Mouse (Mus musculus) lung, postnatal 0 days (tissue): ENCODE measurements around the gene 4930544D05Rik.

Experiments used
- CTCF ChIP-seq: IDR thresholded peaks from 2 replicates; pipeline ENCODE4 v1.5.1; 2016; ENCODE audit warnings: antibody characterized with exemption, mild to moderate bottlenecking
- EP300 ChIP-seq: IDR thresholded peaks from 2 replicates; pipeline ENCODE4 v1.6.1; 2016; ENCODE audit warnings: antibody characterized with exemption, mild to moderate bottlenecking, control low read depth

DNA sequence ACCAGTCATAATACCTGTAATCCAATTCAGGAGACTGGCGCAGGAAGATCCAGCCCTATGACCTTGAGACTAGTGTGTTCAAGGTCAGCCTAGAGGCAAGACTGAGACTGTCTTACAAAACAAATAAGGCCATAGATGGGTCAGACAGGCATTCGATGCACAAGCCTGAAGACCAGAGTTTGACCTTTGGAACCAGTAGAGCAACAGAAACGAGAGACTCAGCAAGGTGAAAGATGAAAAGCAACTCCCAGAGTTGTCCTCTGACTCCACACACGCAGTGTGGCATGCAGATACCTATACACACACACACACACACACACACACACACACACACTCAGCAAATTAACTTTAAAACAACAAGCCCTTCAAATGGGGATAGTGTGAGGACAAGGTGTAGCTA is 11.2 kb downstream of the 4930544D05Rik start:
- TF ChIP-seq CTCF (no peak), EP300 (no peak)
